In the genomic region with DNA sequence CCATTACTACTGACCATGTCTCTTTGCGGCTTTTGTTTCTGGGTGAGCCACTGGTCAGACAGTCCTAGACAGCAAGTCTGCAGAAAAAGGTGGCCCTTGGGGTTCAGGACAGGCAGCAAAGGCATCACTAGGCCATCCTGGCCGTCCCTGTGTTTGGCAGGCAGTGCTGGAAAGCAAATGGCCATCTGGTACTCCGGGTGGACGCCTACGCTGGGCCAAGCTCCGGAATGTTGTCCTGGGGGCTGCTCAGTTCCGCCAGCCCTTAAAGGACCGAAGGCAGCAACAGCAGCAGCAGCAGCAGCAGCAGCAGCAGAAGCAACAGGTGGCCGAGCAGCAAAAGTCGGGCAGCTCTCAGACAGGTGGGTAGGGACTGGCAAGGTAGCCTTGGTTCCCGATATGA, we compare ENCODE assay signal across 17 mouse cellular contexts. TPM values are rescaled to one million over a fixed set of nuclear protein-coding genes. Genes with fewer than 3 reads are reported as not detected.
"Had no signal": no experiment of that assay in that cellular context is flagged by ENCODE, and none has a peak within 500 bp of the region (broad histone marks: within the 10 kb centered on the region; RNA-seq: fewer than 3 reads in every experiment).

No protein-coding gene starts in this region.

- H3K27me3 ChIP-seq: limb, embryonic 15.5 days; liver, embryonic 13.5 days; neural tube, embryonic 12.5 days had no signal

- DNase-seq: kidney, adult 2 months; kidney, postnatal 36 days; layer of hippocampus, adult 9-11 months; layer of hippocampus, postnatal 36 days; liver, embryonic 13.5 days; liver, postnatal 0 days; lung, postnatal 4 days; midbrain, embryonic 14.5 days; thymus, postnatal 36 days had no signal

- ATAC-seq: liver, postnatal 0 days; lung, postnatal 0 days had no signal

- H3K4me1 ChIP-seq: limb, embryonic 15.5 days; midbrain, embryonic 10.5 days; neural tube, embryonic 12.5 days had no signal

- H3K9ac ChIP-seq: limb, embryonic 15.5 days; liver, embryonic 13.5 days; liver, postnatal 0 days; neural tube, embryonic 12.5 days had no signal

- H3K4me3 ChIP-seq: limb, embryonic 15.5 days; liver, embryonic 13.5 days; midbrain, embryonic 10.5 days; myocyte; neural tube, embryonic 12.5 days had no signal

- H3K4me2 ChIP-seq: limb, embryonic 15.5 days; liver, embryonic 13.5 days; neural tube, embryonic 12.5 days had no signal

- H3K27ac ChIP-seq: kidney, postnatal 0 days; limb, embryonic 15.5 days; liver, embryonic 13.5 days; midbrain, embryonic 10.5 days; neural tube, embryonic 12.5 days had no signal

- H3K9me3 ChIP-seq: limb, embryonic 15.5 days; liver, embryonic 13.5 days; midbrain, embryonic 10.5 days; neural tube, embryonic 12.5 days had no signal

RNA-seq across cellular contexts. Expression of gene Creb3l4, which starts 32.0 kb away (rescaled TPM):
- total RNA-seq: left cerebral cortex, postnatal 25 days; neutrophil, adult 5-6 weeks had no signal
